13 mouse cellular contexts compared by ENCODE assay signal in the genomic region with DNA sequence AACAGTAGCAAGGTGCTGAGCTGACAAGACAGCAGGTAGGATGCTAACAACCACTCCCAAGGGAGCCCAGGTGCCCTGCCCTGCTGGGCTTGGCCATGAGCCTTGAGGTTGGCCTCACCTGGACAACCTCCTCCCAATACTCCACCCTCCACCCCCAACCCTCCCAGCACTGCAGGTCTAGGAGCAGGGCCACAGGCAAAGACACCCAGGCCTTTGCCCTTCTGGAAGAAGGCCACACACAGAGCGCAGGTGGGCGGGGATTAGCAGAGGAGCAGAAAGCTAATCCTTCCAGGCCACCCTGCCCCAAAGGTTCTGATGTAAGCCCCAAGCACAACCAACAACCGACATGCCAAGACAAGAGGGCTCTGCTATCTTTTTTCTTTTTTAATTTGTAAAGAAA. TPM values are rescaled to one million over a fixed set of nuclear protein-coding genes. Genes with fewer than 3 reads are reported as not detected.
DNase-seq lines count a peak whose midpoint lies in the region; ATAC-seq lines count a peak whose summit lies in the region.
"Had no signal": no experiment of that assay in that cellular context is flagged by ENCODE, and none has a peak within 500 bp of the region (broad histone marks: within the 10 kb centered on the region; RNA-seq: fewer than 3 reads in every experiment).

No protein-coding gene starts in this region.

- no peak overlapping the region for H3K9ac ChIP-seq in heart, embryonic 15.5 days
- no peak overlapping the region for H3K9ac ChIP-seq in kidney, embryonic 14.5 days (ENCODE audit: low read depth, low read length)
- H3K9ac ChIP-seq: embryonic facial prominence, embryonic 15.5 days; forebrain, embryonic 15.5 days; liver, embryonic 15.5 days had no signal

- peaks cover 57% of the 10 kb centered on the region for H3K4me1 ChIP-seq in heart, embryonic 15.5 days (replicated peaks)
- H3K4me1 ChIP-seq in kidney, embryonic 14.5 days (ENCODE audit: control insufficient read depth, insufficient read depth, low read length), result peaks cover 20% of the 10 kb centered on the region
- H3K4me1 ChIP-seq: forebrain, embryonic 15.5 days had no signal

- H3K9me3 ChIP-seq in heart, embryonic 15.5 days (replicated peaks), result no peaks in the 10 kb centered on the region
- H3K9me3 ChIP-seq in kidney, embryonic 14.5 days (ENCODE audit: control insufficient read depth, low read length), result no peaks in the 10 kb centered on the region
- H3K9me3 ChIP-seq: embryonic facial prominence, embryonic 15.5 days; forebrain, embryonic 15.5 days; liver, embryonic 15.5 days; megakaryocyte, embryonic 14.5 days had no signal

- peaks cover 18% of the 10 kb centered on the region for H3K36me3 ChIP-seq in heart, embryonic 15.5 days
- H3K36me3 ChIP-seq in kidney, embryonic 14.5 days (ENCODE audit: control insufficient read depth, insufficient read depth, low read length), result peaks cover 29% of the 10 kb centered on the region

- no peak for ATAC-seq in heart, embryonic 15.5 days (replicated peaks; ENCODE audit: insufficient number of reproducible peaks, insufficient read depth, low FRiP score, low read depth)
- peak; percentile 28; the same call in 1 of the 2 replicates for ATAC-seq in kidney, embryonic 14.5 days (ENCODE audit: low FRiP score, low TSS enrichment)
- ATAC-seq: forebrain, embryonic 15.5 days had no signal

- no peak overlapping the region for H3K4me2 ChIP-seq in heart, embryonic 15.5 days
- no peak overlapping the region for H3K4me2 ChIP-seq in kidney, embryonic 14.5 days (replicated peaks; ENCODE audit: low read depth, low read length)
- H3K4me2 ChIP-seq: embryonic facial prominence, embryonic 15.5 days; forebrain, embryonic 15.5 days; liver, embryonic 15.5 days had no signal

- intact Hi-C loops in heart, postnatal 10 days (cut with DNase I), result no loop called here

- DNase-seq in cerebellum, adult 9-11 months, result peak; percentile 51
- DNase-seq in cerebellum, postnatal 4 days (ENCODE audit: low spot score in 2 of 2), result no peak
- no peak for DNase-seq in heart, postnatal 10 days
- DNase-seq in MN1 (ENCODE audit: low spot score), result peak; percentile 16
- no peak for DNase-seq in adrenal gland, postnatal 10 days
- DNase-seq in adipocyte (ENCODE audit: low spot score), result no peak
- DNase-seq: heart, adult 2 months had no signal

- 65% methylated on average over 3 of the region's 3 CpGs for WGBS in heart, embryonic 15.5 days
- 59% methylated on average over 3 of the region's 3 CpGs for WGBS in kidney, embryonic 14.5 days

- peak overlapping the region; percentile 70 for H3K27ac ChIP-seq in heart, embryonic 15.5 days
- no peak overlapping the region for H3K27ac ChIP-seq in kidney, embryonic 14.5 days (ENCODE audit: low read depth, low read length)
- H3K27ac ChIP-seq: embryonic facial prominence, embryonic 15.5 days; forebrain, embryonic 15.5 days; heart, adult 2 months; liver, embryonic 15.5 days had no signal

- no peaks in the 10 kb centered on the region for H3K27me3 ChIP-seq in heart, embryonic 15.5 days
- H3K27me3 ChIP-seq in kidney, embryonic 14.5 days (ENCODE audit: control insufficient read depth, insufficient read depth, low read length), result no peaks in the 10 kb centered on the region
- H3K27me3 ChIP-seq: embryonic facial prominence, embryonic 15.5 days; forebrain, embryonic 15.5 days; liver, embryonic 15.5 days; megakaryocyte, embryonic 14.5 days had no signal

- no peak overlapping the region for H3K4me3 ChIP-seq in heart, embryonic 15.5 days
- H3K4me3 ChIP-seq in kidney, embryonic 14.5 days (ENCODE audit: low read length), result no peak overlapping the region
- H3K4me3 ChIP-seq: embryonic facial prominence, embryonic 15.5 days; forebrain, embryonic 15.5 days; heart, adult 2 months; liver, embryonic 15.5 days; megakaryocyte, embryonic 14.5 days had no signal

RNA-seq across cellular contexts. Expression of gene Camk2g, which starts 20.5 kb away (rescaled TPM):
- polyA plus RNA-seq in heart, embryonic 15.5 days (2015; fragmentation: Nextera tagmentation; extraction: Ambion mirVana), result 75.7 and 76.8 TPM in 2 replicates
- 10 to 100 TPM; 48.5 to 59.8 TPM for total RNA-seq in heart, postnatal 10 days (2021)
- polyA plus RNA-seq in kidney, embryonic 14.5 days (2014; fragmentation: Nextera tagmentation; extraction: Ambion mirVana), result 33.6 and 50.2 TPM in 2 replicates
- total RNA-seq in adrenal gland, postnatal 10 days (2021), result 10 to 100 TPM; 35.1 to 57.4 TPM

RNA-seq across cellular contexts. Expression of gene Ndst2, which starts 39.0 kb away (rescaled TPM):
- polyA plus RNA-seq in heart, embryonic 15.5 days (2015; fragmentation: Nextera tagmentation; extraction: Ambion mirVana), result 13.8 and 17.8 TPM in 2 replicates
- total RNA-seq in heart, postnatal 10 days (2021), result 10 to 100 TPM; 15.5 to 18.3 TPM
- polyA plus RNA-seq in kidney, embryonic 14.5 days (2014; fragmentation: Nextera tagmentation; extraction: Ambion mirVana), result 21.3 and 32.1 TPM in 2 replicates
- 10 to 100 TPM; 24.1 to 32.7 TPM for total RNA-seq in adrenal gland, postnatal 10 days (2021)

Comparison
In these comparisons a context has a peak if more than half of its experiments do, and no peak if none do; other contexts are left out.
1. DNase-seq: peak in cerebellum, adult 9-11 months (single experiment) and MN1 (single experiment); none in cerebellum, postnatal 4 days (0 of 2), heart, postnatal 10 days (0 of 2), adrenal gland, postnatal 10 days (single experiment) and adipocyte (single experiment).